Mouse (Mus musculus) embryonic facial prominence, embryonic 11.5 days (tissue): ENCODE data around the gene Ak6. TPM values are rescaled to one million over a fixed set of nuclear protein-coding genes. Genes with fewer than 3 reads are reported as not detected.

Experiments used
- ATAC-seq: fragments of 200-750 bp; cut with Nextera tagmentation; replicated peaks from 2 replicates; pipeline ENCODE4 v1.8.0; 2017; ENCODE audit warnings: low read depth; ENCODE audit not compliant: insufficient number of reproducible peaks, low FRiP score, low TSS enrichment
- DNase-seq: peaks from one replicate; pipeline ENCODE4 v3.0.0-alpha.2; 2015; ENCODE audit warnings: low spot score
- H3K27ac ChIP-seq: fragments of 300-500 bp; sonication (generic); replicated peaks from 2 replicates; pipeline ENCODE4 v1.5.1; 2014; ENCODE audit warnings: mild to moderate bottlenecking, low read depth, low read length, control low read depth
- H3K27me3 ChIP-seq: fragments of 300-500 bp; sonication (generic); 2 replicates; pipeline ENCODE4 v1.6.1; 2014; ENCODE audit warnings: mild to moderate bottlenecking, low read length, moderate library complexity, mixed read lengths; ENCODE audit not compliant: control insufficient read depth, insufficient read depth
- H3K36me3 ChIP-seq: fragments of 300-500 bp; sonication (generic); replicated peaks from 2 replicates; pipeline ENCODE4 v1.6.1; 2014; ENCODE audit warnings: low read depth, mild to moderate bottlenecking, low read length, moderate library complexity, mixed read lengths; ENCODE audit not compliant: control insufficient read depth, insufficient read depth
- H3K4me1 ChIP-seq: fragments of 300-500 bp; sonication (generic); 2 replicates; pipeline ENCODE4 v1.6.1; 2014; ENCODE audit warnings: low read length, mixed read lengths; ENCODE audit not compliant: control insufficient read depth, insufficient read depth
- H3K4me2 ChIP-seq: fragments of 300-500 bp; sonication (generic); 2 replicates; pipeline ENCODE4 v1.6.1; 2014; ENCODE audit warnings: low read depth, mild to moderate bottlenecking, control low read depth, low read length, moderate library complexity
- H3K4me3 ChIP-seq: fragments of 300-500 bp; sonication (generic); 2 replicates; pipeline ENCODE4 v1.5.1; 2014; ENCODE audit warnings: low read depth, low read length, control low read depth
- H3K9ac ChIP-seq: fragments of 300-500 bp; sonication (generic); replicated peaks from 2 replicates; pipeline ENCODE4 v1.6.1; 2014; ENCODE audit warnings: mild to moderate bottlenecking, control low read depth, low read length
- H3K9me3 ChIP-seq: fragments of 300-500 bp; sonication (generic); replicated peaks from 2 replicates; pipeline ENCODE4 v1.6.1; 2016; ENCODE audit warnings: mild to moderate bottlenecking, low read length, inconsistent platforms, mixed read lengths; ENCODE audit not compliant: control insufficient read depth
- WGBS: fragments of 180-500 bp; shearing (Covaris S2); extraction: QIAGEN DNeasy Blood & Tissue Kit; methylation state at CpG from one replicate; pipeline ENCODE4 v1.1.7; 2014; 5-methylcytosine and 5-hydroxymethylcytosine counted together
- polyA plus RNA-seq: library from polyadenylated mRNA; unstranded; fragments of >200 nt; fragmentation: Nextera tagmentation; extraction: Ambion mirVana; gene quantifications from 2 replicates; pipeline ENCODE4 v1.2.1, GENCODE M21; 2014

Gene Ak6
- polyA plus RNA-seq, 1 experiment from 2014 or later: 362 TPM

- DNase-seq (no peak), ATAC-seq (no peak)
- no peaks in the 10 kb centered on the region for H3K4me1 ChIP-seq
- H3K9ac ChIP-seq: no peak overlapping the region
- H3K27ac ChIP-seq: no peak overlapping the region
- no peaks in the 10 kb centered on the region; the same call in 1 of the 2 replicates for H3K9me3 ChIP-seq
- no peaks in the 10 kb centered on the region for H3K36me3 ChIP-seq
- H3K4me2 ChIP-seq: no peak overlapping the region
- WGBS: 89% methylated on average over 13 of the region's 13 CpGs
- H3K27me3 ChIP-seq: peaks cover 4% of the 10 kb centered on the region; the same call in 1 of the 2 replicates
- H3K4me3 ChIP-seq: no peak overlapping the region
Measured at GRCm38 (mm10) chr13:100611266-100611665, 39.5 kb upstream of the Ak6 start.

GRCm38 (mm10) chr13:100612251-100612650, 38.5 kb upstream of the Ak6 start:
- H3K27me3 ChIP-seq: peaks cover 10% of the 10 kb centered on the region
- DNase-seq: no peak
- peaks cover 4% of the 10 kb centered on the region; the same call in 1 of the 2 replicates for H3K4me1 ChIP-seq
- no peak overlapping the region for H3K9ac ChIP-seq
- no peak overlapping the region for H3K27ac ChIP-seq
- no peaks in the 10 kb centered on the region for H3K36me3 ChIP-seq
- WGBS: 90% methylated on average over 10 of the region's 10 CpGs
- H3K9me3 ChIP-seq: no peaks in the 10 kb centered on the region; the same call in 1 of the 2 replicates
- H3K4me2 ChIP-seq: no peak overlapping the region
- no peak for ATAC-seq
- H3K4me3 ChIP-seq: no peak overlapping the region

DNA sequence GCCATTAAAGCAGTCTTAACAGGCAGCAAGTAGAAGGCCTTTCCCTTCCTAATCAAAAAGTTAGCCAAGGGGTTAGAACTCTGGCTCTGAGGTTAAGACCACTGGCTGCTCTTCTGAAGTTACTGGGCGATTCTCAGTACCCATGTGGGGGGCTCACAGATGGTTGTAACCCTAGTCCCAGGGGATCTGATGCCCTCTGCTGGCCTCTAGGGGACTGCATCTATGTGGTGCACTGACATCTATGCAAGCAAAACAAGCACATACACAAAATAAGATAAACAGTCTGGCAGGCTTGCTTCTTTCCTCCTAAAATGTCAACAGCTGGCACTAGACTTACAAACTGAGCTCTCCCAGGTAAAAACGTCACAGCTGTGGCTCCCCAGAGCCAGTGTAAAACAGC, 37.9 kb upstream of the Ak6 start:
- ATAC-seq: no peak
- Histone ChIP-seq H3K9me3 (no peaks in the 10 kb centered on the region; the same call in 1 of the 2 replicates), H3K9ac (no peak overlapping the region), H3K4me3 (no peak overlapping the region), H3K27me3 (peaks cover 10% of the 10 kb centered on the region), H3K36me3 (peaks cover 4% of the 10 kb centered on the region; the same call in 1 of the 2 replicates), H3K27ac (no peak overlapping the region), H3K4me1 (peaks cover 4% of the 10 kb centered on the region; the same call in 1 of the 2 replicates), H3K4me2 (no peak overlapping the region)
- no peak for DNase-seq
- 53% methylated on average over 2 of the region's 2 CpGs for WGBS

DNA sequence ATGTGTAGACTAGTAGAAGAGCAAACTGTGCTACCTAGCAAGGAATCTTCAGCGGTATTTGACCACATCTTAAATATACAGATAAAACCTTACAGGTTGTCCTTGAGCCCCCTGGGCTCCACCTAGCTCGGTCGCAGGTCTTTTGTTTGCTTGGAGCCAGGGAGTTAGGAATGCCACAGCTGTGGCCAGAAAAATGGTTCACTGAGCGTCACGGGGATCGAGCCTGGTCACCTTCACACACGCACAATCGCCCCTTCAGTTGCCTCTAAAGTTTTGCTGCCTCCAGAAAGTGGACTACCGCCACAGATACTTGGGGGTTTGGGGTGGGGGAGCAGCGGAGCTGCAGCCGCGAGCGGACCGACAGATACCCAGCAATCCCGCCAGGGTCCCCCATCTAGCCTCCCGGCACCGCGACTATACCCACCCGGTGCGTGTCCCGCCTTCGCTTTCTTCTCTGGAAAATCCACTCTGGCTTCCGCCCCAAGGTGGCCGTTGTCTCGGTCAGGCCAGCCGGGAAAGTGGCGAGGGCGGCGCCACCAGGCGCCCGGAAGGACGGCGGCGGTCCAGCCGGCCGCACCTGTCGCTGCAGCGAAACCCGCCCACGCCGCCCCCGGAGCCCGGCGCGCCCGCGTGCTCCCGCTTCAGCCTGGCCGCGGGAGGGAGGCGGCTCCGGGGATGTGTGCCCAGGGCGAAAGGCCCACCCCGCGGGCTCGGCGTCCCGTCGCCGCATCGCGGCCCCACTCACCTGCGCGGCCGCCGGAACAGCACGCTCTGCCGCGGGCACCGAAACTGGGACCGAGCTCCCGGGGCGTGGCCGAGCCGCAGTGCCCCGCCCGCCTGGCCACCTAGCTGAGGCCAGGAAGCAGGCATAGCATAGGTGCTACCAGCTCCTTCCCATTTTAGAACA, 34.3 kb upstream of the Ak6 start, which contains the start of gene Marveld2:
Gene Marveld2 (minus strand): TSS at position 791 of the 907 bp plus-strand sequence.
- ATAC-seq: peak; percentile 47; the same call in 1 of the 2 replicates
- Histone ChIP-seq H3K27me3 (peaks cover 10% of the 10 kb centered on the region), H3K9me3 (no peaks in the 10 kb centered on the region), H3K4me3 (peak within 1 kb of the TSS; percentile 55), H3K27ac (no peak within 1 kb of the TSS), H3K4me1 (peaks cover 4% of the 10 kb centered on the region; the same call in 1 of the 2 replicates), H3K9ac (peak within 1 kb of the TSS; percentile 48), H3K36me3 (peaks cover 4% of the 10 kb centered on the region; the same call in 1 of the 2 replicates), H3K4me2 (peak within 1 kb of the TSS; percentile 95)
- 2% methylated on average over 76 of the region's 77 CpGs for WGBS
- DNase-seq: peak; percentile 17

GRCm38 (mm10) chr13:100617583-100617982, 33.2 kb upstream of the Ak6 start:
- Histone ChIP-seq H3K4me2 (no peak overlapping the region), H3K9ac (no peak overlapping the region), H3K4me3 (no peak overlapping the region), H3K27ac (no peak overlapping the region), H3K4me1 (peaks cover 4% of the 10 kb centered on the region; the same call in 1 of the 2 replicates), H3K36me3 (peaks cover 4% of the 10 kb centered on the region; the same call in 1 of the 2 replicates), H3K27me3 (peaks cover 10% of the 10 kb centered on the region), H3K9me3 (no peaks in the 10 kb centered on the region)
- no peak for ATAC-seq
- no peak for DNase-seq
- WGBS: 77% methylated on average over 13 of the region's 13 CpGs

GRCm38 (mm10) chr13:100622241-100622640, 28.5 kb upstream of the Ak6 start:
- H3K4me2 ChIP-seq: no peak overlapping the region
- H3K27me3 ChIP-seq: no peaks in the 10 kb centered on the region
- no peak overlapping the region for H3K4me3 ChIP-seq
- H3K36me3 ChIP-seq: peaks cover 4% of the 10 kb centered on the region; the same call in 1 of the 2 replicates
- H3K4me1 ChIP-seq: no peaks in the 10 kb centered on the region
- H3K9me3 ChIP-seq: no peaks in the 10 kb centered on the region
- 87% methylated on average over 4 of the region's 4 CpGs for WGBS
- no peak overlapping the region for H3K27ac ChIP-seq
- H3K9ac ChIP-seq: no peak overlapping the region
- ATAC-seq (no peak), DNase-seq (no peak)

DNA sequence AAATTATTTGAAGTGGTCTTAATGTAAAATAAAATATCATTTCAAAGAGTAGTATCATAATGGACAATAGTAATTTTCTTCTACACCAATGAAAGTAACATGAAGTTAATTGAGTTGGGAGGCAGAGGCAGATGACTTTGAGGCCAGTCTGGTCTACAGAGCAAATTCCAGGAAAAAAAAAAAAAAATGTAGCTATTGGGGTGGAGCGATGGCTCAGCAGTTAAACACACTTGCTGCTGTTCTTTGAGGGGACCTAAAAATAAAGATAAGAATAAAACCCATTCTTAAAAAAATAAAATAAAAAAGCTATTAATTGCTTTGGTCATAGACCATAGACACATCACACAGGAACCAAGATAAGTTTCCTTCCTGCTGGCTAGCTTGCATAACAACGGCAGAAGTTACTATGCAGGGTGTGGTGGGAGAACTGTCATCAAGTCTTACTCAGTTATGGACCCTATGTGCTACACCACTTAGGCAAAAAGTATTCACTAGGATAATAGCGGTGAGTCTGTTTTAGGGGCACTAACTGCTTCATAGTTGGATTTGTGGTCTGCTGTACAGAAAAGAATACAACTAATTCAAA, 16.6 kb upstream of the Ak6 start:
- no peaks in the 10 kb centered on the region for H3K9me3 ChIP-seq
- no peaks in the 10 kb centered on the region for H3K27me3 ChIP-seq
- no peak for ATAC-seq
- H3K9ac ChIP-seq: no peak overlapping the region
- H3K27ac ChIP-seq: no peak overlapping the region
- WGBS: 94% methylated on average over 3 of the region's 3 CpGs
- H3K36me3 ChIP-seq: peaks cover 4% of the 10 kb centered on the region
- H3K4me1 ChIP-seq: no peaks in the 10 kb centered on the region
- no peak for DNase-seq
- no peak overlapping the region for H3K4me2 ChIP-seq
- no peak overlapping the region for H3K4me3 ChIP-seq
